Mouse (Mus musculus): Measurements from ENCODE around the gene Cabp4. TPM values are rescaled to one million over a fixed set of nuclear protein-coding genes. Genes with fewer than 3 reads are reported as not detected.

The Cabp4 gene
- polyA plus RNA-seq, 1 experiment from 2014 or later = not detected

- Histone ChIP-seq H3K27ac (replicated peaks; ENCODE audit: low read depth, low read length) (no peak overlapping the region), H3K4me3 (ENCODE audit: low read depth, low read length) (no peak overlapping the region), H3K27me3 (ENCODE audit: control insufficient read depth, insufficient read depth, low read length) (peaks cover 2% of the 10 kb centered on the region; the same call in 1 of the 2 replicates), H3K4me2 (ENCODE audit: low read depth, severe bottlenecking) (no peak overlapping the region), H3K36me3 (ENCODE audit: control insufficient read depth, insufficient read depth, low read length) (no peaks in the 10 kb centered on the region), H3K9me3 (ENCODE audit: control insufficient read depth, low read length) (no peaks in the 10 kb centered on the region), H3K9ac (ENCODE audit: low read length) (no peak overlapping the region), H3K4me1 (ENCODE audit: control insufficient read depth, insufficient read depth, low read length) (peaks cover 15% of the 10 kb centered on the region)
- no peak for ATAC-seq (ENCODE audit: insufficient number of reproducible peaks, low FRiP score, low TSS enrichment, low read depth)
- WGBS = 78% methylated on average over 5 of the region's 5 CpGs
- DNase-seq (ENCODE audit: low spot score) = no peak
These were observed 49.0 kb downstream of the Cabp4 start for GRCm38 (mm10) chr19:4094774-4095303.

DNA sequence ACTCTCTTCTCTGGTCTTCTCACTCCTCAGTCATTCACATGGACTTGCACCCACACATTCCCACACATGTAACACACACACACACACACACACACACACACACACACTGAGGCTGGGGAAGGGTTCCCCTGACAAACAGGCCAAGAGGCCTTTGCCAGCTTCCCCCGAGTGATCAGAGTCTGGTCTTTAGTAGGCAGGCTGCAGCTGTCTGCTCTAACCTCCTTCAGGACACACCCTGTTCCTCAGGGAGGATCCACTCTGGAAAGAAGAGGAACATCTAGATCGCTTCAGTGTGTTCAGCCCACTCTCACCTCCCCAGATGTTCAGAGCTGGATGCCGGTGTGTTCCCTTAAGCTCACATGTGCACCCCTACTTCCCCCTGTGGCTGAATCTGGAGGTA lies 49.5 kb downstream of the Cabp4 start:
- no peak for ATAC-seq (ENCODE audit: insufficient number of reproducible peaks, low FRiP score, low TSS enrichment, low read depth)
- no peak overlapping the region for H3K27ac ChIP-seq (replicated peaks; ENCODE audit: low read depth, low read length)
- H3K9me3 ChIP-seq (ENCODE audit: control insufficient read depth, low read length) = no peaks in the 10 kb centered on the region
- DNase-seq (ENCODE audit: low spot score) = no peak
- no peak overlapping the region for H3K4me2 ChIP-seq (ENCODE audit: low read depth, severe bottlenecking)
- no peaks in the 10 kb centered on the region for H3K36me3 ChIP-seq (ENCODE audit: control insufficient read depth, insufficient read depth, low read length)
- H3K9ac ChIP-seq (ENCODE audit: low read length) = no peak overlapping the region
- WGBS = 75% methylated on average over 3 of the region's 3 CpGs
- no peak overlapping the region for H3K4me3 ChIP-seq (ENCODE audit: low read depth, low read length)
- H3K4me1 ChIP-seq (ENCODE audit: control insufficient read depth, insufficient read depth, low read length) = peaks cover 11% of the 10 kb centered on the region
- H3K27me3 ChIP-seq (ENCODE audit: control insufficient read depth, insufficient read depth, low read length) = no peaks in the 10 kb centered on the region; the same call in 1 of the 2 replicates

DNA sequence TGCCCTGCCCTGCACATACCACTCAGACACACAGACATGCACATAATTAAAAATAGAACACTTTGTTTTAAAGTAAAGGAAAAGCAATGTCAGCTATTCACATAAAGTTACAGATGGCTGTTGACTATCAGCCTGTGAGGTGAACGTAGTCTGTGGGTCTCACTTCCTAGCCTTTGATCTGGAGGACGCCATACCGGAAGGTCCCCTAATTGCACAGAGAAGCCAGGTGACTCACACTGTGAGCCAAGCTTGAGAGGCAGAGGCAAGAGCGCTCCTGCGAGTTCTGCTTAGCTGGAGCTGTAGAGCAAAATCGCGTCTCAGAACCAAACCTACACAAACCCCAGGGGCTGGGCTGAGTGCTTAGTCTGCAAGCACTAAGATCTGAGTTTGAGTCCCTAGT lies 50.1 kb downstream of the Cabp4 start:
- no peak for DNase-seq (ENCODE audit: low spot score)
- H3K27me3 ChIP-seq (ENCODE audit: control insufficient read depth, insufficient read depth, low read length) = no peaks in the 10 kb centered on the region
- no peaks in the 10 kb centered on the region for H3K36me3 ChIP-seq (ENCODE audit: control insufficient read depth, insufficient read depth, low read length)
- H3K4me2 ChIP-seq (ENCODE audit: low read depth, severe bottlenecking) = no peak overlapping the region
- peaks cover 6% of the 10 kb centered on the region for H3K4me1 ChIP-seq (ENCODE audit: control insufficient read depth, insufficient read depth, low read length)
- H3K9me3 ChIP-seq (ENCODE audit: control insufficient read depth, low read length) = no peaks in the 10 kb centered on the region
- WGBS = 52% methylated on average over 7 of the region's 7 CpGs
- no peak overlapping the region for H3K9ac ChIP-seq (ENCODE audit: low read length)
- H3K27ac ChIP-seq (replicated peaks; ENCODE audit: low read depth, low read length) = no peak overlapping the region
- ATAC-seq (ENCODE audit: insufficient number of reproducible peaks, low FRiP score, low TSS enrichment, low read depth) = no peak
- no peak overlapping the region for H3K4me3 ChIP-seq (ENCODE audit: low read depth, low read length)

DNA sequence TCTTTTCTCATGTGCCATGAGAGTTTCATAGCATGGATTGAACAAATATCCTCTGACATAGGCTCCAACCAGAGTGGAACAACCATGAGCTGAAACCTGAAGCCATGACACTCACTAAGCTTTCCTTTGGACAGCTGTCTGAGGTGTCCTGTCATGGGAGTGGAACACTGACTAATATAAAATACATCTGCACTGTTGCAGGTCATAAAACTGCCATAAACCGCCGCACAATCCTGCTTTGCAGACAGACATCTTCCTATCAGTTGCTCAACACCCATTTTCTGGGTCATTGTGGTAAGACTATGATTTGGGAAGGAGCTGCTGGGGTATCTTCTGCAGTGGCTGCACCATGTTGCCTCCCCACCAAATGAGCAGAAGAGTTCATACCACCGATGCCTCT lies 51.1 kb downstream of the Cabp4 start:
- Histone ChIP-seq H3K9ac (ENCODE audit: low read length) (no peak overlapping the region), H3K27ac (replicated peaks; ENCODE audit: low read depth, low read length) (no peak overlapping the region), H3K4me3 (ENCODE audit: low read depth, low read length) (no peak overlapping the region), H3K9me3 (ENCODE audit: control insufficient read depth, low read length) (no peaks in the 10 kb centered on the region), H3K36me3 (ENCODE audit: control insufficient read depth, insufficient read depth, low read length) (no peaks in the 10 kb centered on the region), H3K27me3 (ENCODE audit: control insufficient read depth, insufficient read depth, low read length) (no peaks in the 10 kb centered on the region), H3K4me2 (ENCODE audit: low read depth, severe bottlenecking) (no peak overlapping the region), H3K4me1 (ENCODE audit: control insufficient read depth, insufficient read depth, low read length) (peaks cover 4% of the 10 kb centered on the region; the same call in 1 of the 2 replicates)
- DNase-seq (ENCODE audit: low spot score) (no peak), ATAC-seq (ENCODE audit: insufficient number of reproducible peaks, low FRiP score, low TSS enrichment, low read depth) (no peak)
- 76% methylated on average over 3 of the region's 3 CpGs for WGBS

- Histone ChIP-seq H3K4me3 (ENCODE audit: low read depth, low read length) (no peak overlapping the region), H3K4me2 (ENCODE audit: low read depth, severe bottlenecking) (no peak overlapping the region), H3K4me1 (ENCODE audit: control insufficient read depth, insufficient read depth, low read length) (peaks cover 3% of the 10 kb centered on the region; the same call in 1 of the 2 replicates), H3K36me3 (ENCODE audit: control insufficient read depth, insufficient read depth, low read length) (no peaks in the 10 kb centered on the region), H3K27ac (replicated peaks; ENCODE audit: low read depth, low read length) (no peak overlapping the region), H3K9me3 (ENCODE audit: control insufficient read depth, low read length) (no peaks in the 10 kb centered on the region), H3K9ac (ENCODE audit: low read length) (no peak overlapping the region), H3K27me3 (ENCODE audit: control insufficient read depth, insufficient read depth, low read length) (no peaks in the 10 kb centered on the region)
- no peak for DNase-seq (ENCODE audit: low spot score)
- WGBS = 72% methylated on average over 2 of the region's 2 CpGs
- ATAC-seq (ENCODE audit: insufficient number of reproducible peaks, low FRiP score, low TSS enrichment, low read depth) = no peak
These were observed 52.5 kb downstream of the Cabp4 start for GRCm38 (mm10) chr19:4091383-4091782.

DNA sequence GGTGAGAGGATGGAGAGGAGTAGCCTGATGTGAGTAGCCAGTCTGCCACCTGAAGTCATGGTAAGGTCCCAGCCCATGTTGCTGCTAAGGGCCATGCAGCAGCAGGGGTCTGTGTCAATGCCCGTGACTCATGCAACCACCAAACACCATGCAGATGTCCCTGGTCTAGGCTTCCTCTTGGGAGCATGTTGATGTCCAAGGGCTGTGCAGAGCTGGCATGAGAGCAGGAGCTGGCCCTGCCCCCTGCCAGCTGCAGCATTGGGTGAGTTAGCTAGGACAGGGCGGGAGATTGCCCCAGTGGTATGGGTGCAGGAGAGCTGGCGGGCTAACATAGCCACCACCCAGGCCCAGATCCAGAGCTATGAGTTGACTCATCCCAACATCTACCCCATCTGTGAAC lies 53.4 kb downstream of the Cabp4 start:
- ATAC-seq (ENCODE audit: insufficient number of reproducible peaks, low FRiP score, low TSS enrichment, low read depth) (no peak), DNase-seq (ENCODE audit: low spot score) (no peak)
- Histone ChIP-seq H3K4me2 (ENCODE audit: low read depth, severe bottlenecking) (no peak overlapping the region), H3K27me3 (ENCODE audit: control insufficient read depth, insufficient read depth, low read length) (no peaks in the 10 kb centered on the region), H3K4me3 (ENCODE audit: low read depth, low read length) (no peak overlapping the region), H3K9ac (ENCODE audit: low read length) (no peak overlapping the region), H3K9me3 (ENCODE audit: control insufficient read depth, low read length) (no peaks in the 10 kb centered on the region), H3K36me3 (ENCODE audit: control insufficient read depth, insufficient read depth, low read length) (no peaks in the 10 kb centered on the region), H3K4me1 (ENCODE audit: control insufficient read depth, insufficient read depth, low read length) (no peaks in the 10 kb centered on the region), H3K27ac (replicated peaks; ENCODE audit: low read depth, low read length) (no peak overlapping the region)
- 89% methylated on average over 3 of the region's 3 CpGs for WGBS

DNA sequence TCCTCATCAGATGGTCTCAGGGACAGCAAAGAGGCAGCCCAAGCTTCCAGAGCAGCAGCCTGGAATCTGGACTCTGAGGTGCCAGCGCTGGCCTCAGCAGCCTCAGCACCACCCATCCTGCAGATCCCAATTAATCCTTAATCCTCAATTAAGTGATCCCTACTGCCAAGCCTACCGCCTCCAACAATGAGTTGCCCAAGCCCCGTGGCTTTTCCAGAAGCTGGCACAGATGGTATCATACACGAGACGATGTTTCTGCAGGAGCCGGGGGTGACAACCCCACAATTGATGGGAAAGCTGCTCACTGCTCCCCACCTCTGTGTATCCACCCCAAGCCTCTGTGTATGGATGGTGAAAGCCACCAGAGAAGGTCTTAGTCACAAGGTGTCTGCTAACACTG lies 54.7 kb downstream of the Cabp4 start:
- ATAC-seq (ENCODE audit: insufficient number of reproducible peaks, low FRiP score, low TSS enrichment, low read depth) (no peak), DNase-seq (ENCODE audit: low spot score) (no peak)
- peaks cover 3% of the 10 kb centered on the region; the same call in 1 of the 2 replicates for H3K27me3 ChIP-seq (ENCODE audit: control insufficient read depth, insufficient read depth, low read length)
- no peaks in the 10 kb centered on the region for H3K9me3 ChIP-seq (ENCODE audit: control insufficient read depth, low read length)
- no peak overlapping the region for H3K4me2 ChIP-seq (ENCODE audit: low read depth, severe bottlenecking)
- no peaks in the 10 kb centered on the region for H3K36me3 ChIP-seq (ENCODE audit: control insufficient read depth, insufficient read depth, low read length)
- H3K4me3 ChIP-seq (ENCODE audit: low read depth, low read length) = no peak overlapping the region
- H3K4me1 ChIP-seq (ENCODE audit: control insufficient read depth, insufficient read depth, low read length) = no peaks in the 10 kb centered on the region
- no peak overlapping the region for H3K27ac ChIP-seq (replicated peaks; ENCODE audit: low read depth, low read length)
- WGBS = 85% methylated on average over 6 of the region's 6 CpGs
- no peak overlapping the region for H3K9ac ChIP-seq (ENCODE audit: low read length)

GRCm38 (mm10) chr19:4088146-4088545 lies 55.7 kb downstream of the Cabp4 start:
- H3K36me3 ChIP-seq (ENCODE audit: control insufficient read depth, insufficient read depth, low read length) = no peaks in the 10 kb centered on the region
- H3K4me3 ChIP-seq (ENCODE audit: low read depth, low read length) = no peak overlapping the region
- WGBS = 58% methylated on average over 5 of the region's 5 CpGs
- H3K9me3 ChIP-seq (ENCODE audit: control insufficient read depth, low read length) = no peaks in the 10 kb centered on the region
- H3K9ac ChIP-seq (ENCODE audit: low read length) = no peak overlapping the region
- no peaks in the 10 kb centered on the region for H3K4me1 ChIP-seq (ENCODE audit: control insufficient read depth, insufficient read depth, low read length)
- DNase-seq (ENCODE audit: low spot score) (no peak), ATAC-seq (ENCODE audit: insufficient number of reproducible peaks, low FRiP score, low TSS enrichment, low read depth) (no peak)
- H3K27me3 ChIP-seq (ENCODE audit: control insufficient read depth, insufficient read depth, low read length) = peaks cover 3% of the 10 kb centered on the region; the same call in 1 of the 2 replicates
- no peak overlapping the region for H3K4me2 ChIP-seq (ENCODE audit: low read depth, severe bottlenecking)
- H3K27ac ChIP-seq (replicated peaks; ENCODE audit: low read depth, low read length) = no peak overlapping the region

GRCm38 (mm10) chr19:4087090-4087489 lies 56.7 kb downstream of the Cabp4 start:
- no peak overlapping the region for H3K4me2 ChIP-seq (ENCODE audit: low read depth, severe bottlenecking)
- H3K9ac ChIP-seq (ENCODE audit: low read length) = no peak overlapping the region
- WGBS = 85% methylated on average over 5 of the region's 5 CpGs
- ATAC-seq (ENCODE audit: insufficient number of reproducible peaks, low FRiP score, low TSS enrichment, low read depth) (no peak), DNase-seq (ENCODE audit: low spot score) (no peak)
- H3K36me3 ChIP-seq (ENCODE audit: control insufficient read depth, insufficient read depth, low read length) = no peaks in the 10 kb centered on the region
- H3K4me1 ChIP-seq (ENCODE audit: control insufficient read depth, insufficient read depth, low read length) = no peaks in the 10 kb centered on the region
- no peaks in the 10 kb centered on the region for H3K9me3 ChIP-seq (ENCODE audit: control insufficient read depth, low read length)
- H3K4me3 ChIP-seq (ENCODE audit: low read depth, low read length) = no peak overlapping the region
- peaks cover 3% of the 10 kb centered on the region; the same call in 1 of the 2 replicates for H3K27me3 ChIP-seq (ENCODE audit: control insufficient read depth, insufficient read depth, low read length)
- no peak overlapping the region for H3K27ac ChIP-seq (replicated peaks; ENCODE audit: low read depth, low read length)

Data from limb, embryonic 11.5 days (tissue).